Mouse (Mus musculus) gastrocnemius, postnatal 10 days (tissue): Measurements from ENCODE around the gene Dmap1. TPM values are rescaled to one million over a fixed set of nuclear protein-coding genes. Genes with fewer than 3 reads are reported as not detected.

ENCODE experiments used
- total RNA-seq, 2 experiments: library from RNA; stranded (reverse); gene quantifications; 2 replicates each; pipeline ENCODE4 v1.2.3; 2021

Gene Dmap1
- total RNA-seq, 2 experiments from 2014 or later: 18.8 to 22.7 TPM

Other genes starting within 250 kb of the Dmap1 start
- 10 to 100 TPM; 48.0 to 54.5 TPM for gene Rnf220, start 185.2 kb downstream of the Dmap1 start, total RNA-seq
- 10 to 100 TPM; 73.6 to 80.3 TPM for gene Eri3, start 131.9 kb downstream of the Dmap1 start, total RNA-seq
- not detected for gene Gm12845, start 42.1 kb upstream of the Dmap1 start, total RNA-seq
- not detected for gene Klf17, start 83.4 kb upstream of the Dmap1 start, total RNA-seq
- gene Slc6a9, start 152.2 kb upstream of the Dmap1 start, total RNA-seq: 1 to 10 TPM; 5.6 to 6.7 TPM
- under 1 TPM; 0.70 to 0.81 TPM for gene Ccdc24, start 190.3 kb upstream of the Dmap1 start, total RNA-seq
- gene B4galt2, start 201.2 kb upstream of the Dmap1 start, total RNA-seq: 10 to 100 TPM; 12.3 to 15.0 TPM
- gene Atp6v0b, start 205.1 kb upstream of the Dmap1 start, total RNA-seq: 10 to 100 TPM; 60.6 to 74.5 TPM
- gene Dph2, start 209.8 kb upstream of the Dmap1 start, total RNA-seq: 1 to 10 TPM; 3.1 to 3.3 TPM
- gene Ipo13, start 232.7 kb upstream of the Dmap1 start, total RNA-seq: 100 to 1,000 TPM; 146 to 154 TPM
- gene Artn, start 247.5 kb upstream of the Dmap1 start, total RNA-seq: 1 to 10 TPM in 1 of 2 experiments, under 1 TPM in 1; 0.68 to 1.1 TPM